Mouse (Mus musculus) MEL (cell line): ENCODE results near the gene Nfat5. TPM values are rescaled to one million over a fixed set of nuclear protein-coding genes. Genes with fewer than 3 reads are reported as not detected.

Experiments
- DNase-seq: peaks from one replicate; pipeline ENCODE4 v3.0.0; 2011; ENCODE audit warnings: low read depth, low spot score
- H3K27ac ChIP-seq: 2 replicates; pipeline ENCODE4 v1.5.1; 2012; ENCODE audit warnings: low read depth, mild to moderate bottlenecking, control low read depth, low read length, moderate library complexity; ENCODE audit not compliant: control insufficient read depth
- H3K27me3 ChIP-seq, 2 experiments: fragments of 150-350 bp in 1 of 2; sonication (generic) in 1 of 2; 2 replicates each; pipeline ENCODE4 v1.6.1; 2012; ENCODE audit warnings: low read length in 2 of 2, mild to moderate bottlenecking in 2 of 2, improper control_type of control experiment in 1 of 2, moderate library complexity in 1 of 2; ENCODE audit not compliant: insufficient read depth in 2 of 2, control insufficient read depth in 1 of 2
- H3K36me3 ChIP-seq, 2 experiments: 2 replicates each; pipeline ENCODE4 v1.6.1; 2012 to 2014; ENCODE audit warnings: low read length in 2 of 2, improper control_type of control experiment in 1 of 2, inconsistent platforms in 1 of 2, mild to moderate bottlenecking in 1 of 2; ENCODE audit not compliant: insufficient read depth in 2 of 2, control insufficient read depth in 1 of 2
- H3K4me1 ChIP-seq, 2 experiments: fragments of 150-350 bp in 1 of 2; sonication (generic) in 1 of 2; 2 replicates each; pipeline ENCODE4 v1.6.1; 2012; ENCODE audit warnings: low read length in 2 of 2, improper control_type of control experiment in 1 of 2, mild to moderate bottlenecking in 1 of 2; ENCODE audit not compliant: insufficient read depth in 2 of 2, control insufficient read depth in 1 of 2
- H3K4me3 ChIP-seq, 2 experiments: fragments of 150-350 bp in 1 of 2; sonication (generic) in 1 of 2; 2 replicates each; pipeline ENCODE4 v1.5.1; 2012; ENCODE audit warnings: low read depth in 2 of 2, low read length in 2 of 2, mild to moderate bottlenecking in 2 of 2, moderate library complexity in 2 of 2, control low read depth in 1 of 2, improper control_type of control experiment in 1 of 2; ENCODE audit not compliant: control insufficient read depth in 1 of 2, insufficient read depth in 1 of 2
- H3K79me2 ChIP-seq: 2 replicates; pipeline ENCODE4 v1.6.1; 2012; ENCODE audit warnings: mild to moderate bottlenecking, low read length, moderate library complexity; ENCODE audit not compliant: control insufficient read depth, poor library complexity, insufficient read depth
- H3K9ac ChIP-seq: 2 replicates; pipeline ENCODE4 v1.6.1; 2012; ENCODE audit warnings: low read depth, mild to moderate bottlenecking, control low read depth, low read length, moderate library complexity; ENCODE audit not compliant: control insufficient read depth, poor library complexity, severe bottlenecking
- H3K9me3 ChIP-seq: fragments of 150-350 bp; sonication (generic); replicated peaks from 2 replicates; pipeline ENCODE4 v1.6.1; 2012; ENCODE audit warnings: mild to moderate bottlenecking, low read length, improper control_type of control experiment, moderate library complexity; ENCODE audit not compliant: insufficient read depth
- BHLHE40 ChIP-seq: IDR thresholded peaks from 2 replicates; pipeline ENCODE4 v1.6.1; 2012; ENCODE audit warnings: low read depth, mild to moderate bottlenecking, inconsistent platforms, low read length, improper control_type of control experiment, borderline replicate concordance
- CTCF ChIP-seq, 3 experiments: IDR thresholded peaks in 2 of 3; conservative IDR thresholded peaks in 1 of 3; 2 replicates each; pipeline ENCODE4 v1.5.1; 2011 to 2012; ENCODE audit warnings: low read length in 3 of 3, low read depth in 2 of 3, mild to moderate bottlenecking in 2 of 3, improper control_type of control experiment in 1 of 3, inconsistent platforms in 1 of 3, mixed read lengths in 1 of 3, moderate library complexity in 1 of 3; ENCODE audit not compliant: control insufficient read depth in 1 of 3, insufficient read depth in 1 of 3, poor library complexity in 1 of 3, severe bottlenecking in 1 of 3
- E2F4 ChIP-seq: IDR thresholded peaks from 2 replicates; pipeline ENCODE4 v1.6.1; 2011; ENCODE audit warnings: low read depth, low read length, improper control_type of control experiment, borderline replicate concordance
- EP300 ChIP-seq, 2 experiments: IDR thresholded peaks; 2 replicates each; pipeline ENCODE4 v1.6.1; 2011; ENCODE audit warnings: improper control_type of control experiment in 2 of 2, low read length in 2 of 2, low read depth in 1 of 2, mild to moderate bottlenecking in 1 of 2
- GATA1 ChIP-seq: IDR thresholded peaks from 2 replicates; pipeline ENCODE4 v1.6.1; 2011; ENCODE audit warnings: low read depth, low read length, improper control_type of control experiment
- KAT2A ChIP-seq: conservative IDR thresholded peaks from 2 replicates; pipeline ENCODE4 v1.6.1; 2012; ENCODE audit warnings: low read depth, low read length, improper control_type of control experiment, inconsistent platforms
- MAX ChIP-seq: IDR thresholded peaks from 2 replicates; pipeline ENCODE4 v1.6.1; 2011; ENCODE audit warnings: low read length, improper control_type of control experiment
- MAZ ChIP-seq: IDR thresholded peaks from 2 replicates; pipeline ENCODE4 v1.6.1; 2012; ENCODE audit warnings: low read depth, mild to moderate bottlenecking, inconsistent platforms, low read length, improper control_type of control experiment
- MEF2A ChIP-seq: IDR thresholded peaks from 2 replicates; pipeline ENCODE4 v1.6.1; 2014; ENCODE audit warnings: low read depth, mild to moderate bottlenecking, inconsistent platforms, low read length, improper control_type of control experiment; ENCODE audit not compliant: poor library complexity, insufficient replicate concordance, severe bottlenecking; ENCODE audit errors: extremely low read depth
- NELFE ChIP-seq: IDR thresholded peaks from 2 replicates; pipeline ENCODE4 v1.6.1; 2011; ENCODE audit warnings: low read depth, low read length, improper control_type of control experiment
- NRF1 ChIP-seq: IDR thresholded peaks from 2 replicates; pipeline ENCODE4 v1.6.1; 2014; ENCODE audit warnings: low read depth, mild to moderate bottlenecking, inconsistent platforms, low read length, improper control_type of control experiment, moderate library complexity; ENCODE audit not compliant: poor library complexity, insufficient read depth, severe bottlenecking
- POLR2A ChIP-seq, 2 experiments: IDR thresholded peaks; 2 replicates each; pipeline ENCODE4 v1.6.1; 2011 to 2012; ENCODE audit warnings: low read length in 2 of 2, mild to moderate bottlenecking in 2 of 2, control low read depth in 1 of 2, improper control_type of control experiment in 1 of 2, low read depth in 1 of 2, moderate library complexity in 1 of 2; ENCODE audit not compliant: control insufficient read depth in 1 of 2, insufficient read depth in 1 of 2, poor library complexity in 1 of 2
- POLR2AphosphoS5 ChIP-seq: IDR thresholded peaks from 2 replicates; pipeline ENCODE4 v1.6.1; 2012; ENCODE audit warnings: low read depth, borderline replicate concordance, mild to moderate bottlenecking, inconsistent platforms, low read length, moderate library complexity, mixed read lengths
- RAD21 ChIP-seq: IDR thresholded peaks from 2 replicates; pipeline ENCODE4 v1.6.1; 2011; ENCODE audit warnings: mild to moderate bottlenecking, low read depth, low read length, improper control_type of control experiment
- SIN3A ChIP-seq: IDR thresholded peaks from 2 replicates; pipeline ENCODE4 v1.6.1; 2012; ENCODE audit warnings: low read length, improper control_type of control experiment, inconsistent platforms
- SMC3 ChIP-seq: IDR thresholded peaks from 2 replicates; pipeline ENCODE4 v1.6.1; 2011; ENCODE audit warnings: low read depth, low read length, improper control_type of control experiment
- TAL1 ChIP-seq: IDR thresholded peaks from 2 replicates; pipeline ENCODE4 v1.6.1; 2012; ENCODE audit warnings: mild to moderate bottlenecking, inconsistent platforms, low read length, moderate library complexity, mixed read lengths
- TBP ChIP-seq: IDR thresholded peaks from 2 replicates; pipeline ENCODE4 v1.8.0; 2011; ENCODE audit warnings: low read depth, low read length, improper control_type of control experiment
- TCF12 ChIP-seq: IDR thresholded peaks from 2 replicates; pipeline ENCODE4 v1.6.1; 2014; ENCODE audit warnings: low read depth, mild to moderate bottlenecking, inconsistent platforms, low read length, improper control_type of control experiment, moderate library complexity
- UBTF ChIP-seq: IDR thresholded peaks from 2 replicates; pipeline ENCODE4 v1.6.1; 2012; ENCODE audit warnings: low read depth, mild to moderate bottlenecking, inconsistent platforms, low read length, improper control_type of control experiment, moderate library complexity, borderline replicate concordance; ENCODE audit not compliant: insufficient read depth
- USF1 ChIP-seq: IDR thresholded peaks from 2 replicates; pipeline ENCODE4 v1.6.1; 2014; ENCODE audit warnings: low read depth, mild to moderate bottlenecking, inconsistent platforms, low read length, improper control_type of control experiment, moderate library complexity
- ZMIZ1 ChIP-seq: IDR thresholded peaks from 2 replicates; pipeline ENCODE4 v1.6.1; 2012; ENCODE audit warnings: low read depth, mild to moderate bottlenecking, inconsistent platforms, low read length, improper control_type of control experiment, moderate library complexity
- ZNF384 ChIP-seq: IDR thresholded peaks from 2 replicates; pipeline ENCODE4 v1.6.1; 2012; ENCODE audit warnings: low read depth, mild to moderate bottlenecking, inconsistent platforms, low read length, improper control_type of control experiment
- polyA plus RNA-seq, 2 experiments: library from polyadenylated mRNA; stranded (reverse) in 1 of 2; unstranded in 1 of 2; fragments of >175 nt in 1 of 2; fragments of >200 nt in 1 of 2; gene quantifications; 2 replicates each; pipeline versions ENCODE4 v1.2.1 to v1.2.4; 2012; ENCODE audit warnings: low replicate concordance in 2 of 2, low read depth in 1 of 2; ENCODE audit not compliant: insufficient read length in 2 of 2, insufficient read depth in 1 of 2, missing spikeins in 1 of 2
- total RNA-seq: library from RNA; depleted of rRNA; stranded (reverse); fragments of 300-350 nt; gene quantifications from 2 replicates; pipeline ENCODE4 v1.2.3, GENCODE M21; 2012

Gene Nfat5
- total and polyA plus RNA-seq, 3 experiments, result 4.2 to 11.3 TPM; not detected in 1

DNA sequence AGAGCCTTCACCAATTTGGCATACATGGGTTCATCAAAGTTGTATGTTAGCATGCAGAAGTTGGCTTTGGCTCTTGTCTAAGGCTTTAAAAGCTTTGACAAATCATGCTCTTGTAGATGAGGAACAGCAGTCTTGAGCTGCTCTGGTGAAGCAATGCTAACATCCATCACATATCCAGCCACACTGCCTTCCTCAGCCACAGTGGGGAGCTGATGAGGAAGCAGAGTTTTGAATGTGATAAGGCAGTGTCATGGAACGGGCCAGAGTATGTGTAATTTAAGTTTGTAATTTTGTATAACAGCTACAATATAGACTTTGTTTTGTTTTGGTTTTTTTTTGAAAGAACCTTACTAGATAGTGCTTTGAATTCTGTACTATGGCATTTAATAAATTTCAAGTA, 36.3 kb downstream of the Nfat5 start:
- no peaks in the 10 kb centered on the region for H3K9me3 ChIP-seq
- no peaks in the 10 kb centered on the region for H3K27me3 ChIP-seq
- H3K9ac ChIP-seq, result no peak overlapping the region
- H3K4me3 ChIP-seq, result no peak overlapping the region
- H3K36me3 ChIP-seq, result peaks cover 0 to 11% of the 10 kb centered on the region in 2 experiments; a peak in 2 of 4 replicates
- H3K27ac ChIP-seq, result no peak overlapping the region
- TF ChIP-seq E2F4 (no peak), TCF12 (no peak), RAD21 (peak; percentile 29), GATA1 (peak; percentile 70), NELFE (no peak), SIN3A (0 out of 2 replicates have a peak, but pooled peaks have one; percentile 26), SMC3 (peak; percentile 63), TAL1 (no peak), USF1 (no peak), TBP (no peak), CTCF (IDR thresholded peaks at IDR 0.05 in 2 of 3, conservative IDR thresholded peaks at IDR 0.05 in 1 of 3; ENCODE audit: control insufficient read depth in 1 of 3, insufficient read depth in 1 of 3, low read depth in 2 of 3, low read length in 3 of 3, poor library complexity in 1 of 3, severe bottlenecking in 1 of 3) (peak; percentile 42 to 67 (median 43); a peak in 5 of 6 replicates), NRF1 (no peak), EP300 (IDR thresholded peaks at IDR 0.05; ENCODE audit: low read depth in 1 of 2, low read length in 2 of 2) (peak; percentile 11 to 21; a peak in 1 of 4 replicates), MAX (0 out of 2 replicates have a peak, but pooled peaks have one; percentile 30)
- no peaks in the 10 kb centered on the region for H3K79me2 ChIP-seq
- DNase-seq, result peak; percentile 84
- H3K4me1 ChIP-seq, result no peaks in the 10 kb centered on the region

- DNase-seq, result peak; percentile 42
- TF ChIP-seq TCF12 (no peak), MAX (no peak), POLR2A (IDR thresholded peaks at IDR 0.05; ENCODE audit: control insufficient read depth in 1 of 2, insufficient read depth in 1 of 2, low read depth in 1 of 2, low read length in 2 of 2, poor library complexity in 1 of 2) (no peak), POLR2AphosphoS5 (no peak), CTCF (IDR thresholded peaks at IDR 0.05 in 2 of 3, conservative IDR thresholded peaks at IDR 0.05 in 1 of 3; ENCODE audit: control insufficient read depth in 1 of 3, insufficient read depth in 1 of 3, low read depth in 2 of 3, low read length in 3 of 3, poor library complexity in 1 of 3, severe bottlenecking in 1 of 3) (no peak), UBTF (no peak), ZMIZ1 (no peak), SMC3 (no peak), MEF2A (no peak), NRF1 (no peak), BHLHE40 (no peak), MAZ (no peak), ZNF384 (no peak), KAT2A (no peak)
- TF ChIP-seq, all 39 proteins: peak for 0
- Histone ChIP-seq H3K27me3 (no peaks in the 10 kb centered on the region), H3K4me1 (peaks cover 0 to 16% of the 10 kb centered on the region in 2 experiments; a peak in 2 of 4 replicates), H3K79me2 (no peaks in the 10 kb centered on the region), H3K9ac (no peak overlapping the region), H3K4me3 (peak overlapping the region in 1 of 2 experiments; percentile 37; a peak in 2 of 4 replicates), H3K9me3 (no peaks in the 10 kb centered on the region), H3K27ac (no peak overlapping the region), H3K36me3 (peaks cover 9 to 10% of the 10 kb centered on the region in 2 experiments)
Measured at GRCm38 (mm10) chr8:107336480-107336879, 43.2 kb downstream of the Nfat5 start.
